Mouse (Mus musculus) urinary bladder, postnatal 4 days (tissue): ENCODE results near the gene Socs2.

Experiments used
- DNase-seq, 2 experiments: peaks; one replicate each; pipeline ENCODE4 v3.0.0; 2021 to 2022; ENCODE audit warnings: low spot score in 2 of 2

The Socs2 gene

DNA sequence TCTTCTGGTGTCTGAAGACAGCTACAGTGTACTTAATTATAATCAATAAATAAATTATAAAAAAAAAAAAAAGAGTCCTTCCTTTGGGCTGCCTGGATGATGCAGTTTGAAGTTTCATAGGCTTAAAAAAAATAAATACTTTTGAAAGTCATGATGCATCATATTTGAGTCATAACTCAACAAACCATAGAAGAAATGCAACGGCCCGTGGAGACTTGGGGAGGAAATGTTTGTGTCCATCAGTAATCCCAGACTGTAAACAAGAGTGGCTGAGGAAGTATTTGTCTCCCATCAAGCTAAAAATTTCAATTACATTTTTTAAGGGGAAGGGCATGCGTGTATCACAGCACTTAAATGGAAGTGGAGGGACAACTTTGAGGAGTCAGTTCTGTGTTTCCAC lies 69.2 kb downstream of the Socs2 start:
- DNase-seq = no peak

- DNase-seq = no peak
These were observed 74.0 kb downstream of the Socs2 start for GRCm38 (mm10) chr10:95342833-95343590.

DNA sequence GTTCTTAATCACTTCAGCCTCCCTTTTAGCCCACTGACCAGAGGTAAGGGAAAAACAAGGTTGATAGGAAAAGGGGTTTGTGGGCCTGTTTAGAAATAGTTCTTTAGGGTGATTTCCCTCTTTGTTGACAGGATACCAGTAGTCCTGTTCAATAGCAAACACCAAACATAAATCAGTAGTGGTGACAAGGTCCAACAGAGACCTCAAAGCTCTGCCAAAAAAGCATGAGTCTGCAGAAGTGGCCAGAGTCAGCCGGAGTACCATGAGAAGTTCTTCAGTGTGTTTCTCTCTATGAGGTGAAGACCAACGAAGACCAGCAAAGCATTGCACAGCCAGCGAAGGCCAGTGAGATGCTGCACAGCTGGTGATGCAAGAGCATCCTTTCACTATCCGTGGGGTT lies 76.3 kb downstream of the Socs2 start:
- DNase-seq = no peak

DNA sequence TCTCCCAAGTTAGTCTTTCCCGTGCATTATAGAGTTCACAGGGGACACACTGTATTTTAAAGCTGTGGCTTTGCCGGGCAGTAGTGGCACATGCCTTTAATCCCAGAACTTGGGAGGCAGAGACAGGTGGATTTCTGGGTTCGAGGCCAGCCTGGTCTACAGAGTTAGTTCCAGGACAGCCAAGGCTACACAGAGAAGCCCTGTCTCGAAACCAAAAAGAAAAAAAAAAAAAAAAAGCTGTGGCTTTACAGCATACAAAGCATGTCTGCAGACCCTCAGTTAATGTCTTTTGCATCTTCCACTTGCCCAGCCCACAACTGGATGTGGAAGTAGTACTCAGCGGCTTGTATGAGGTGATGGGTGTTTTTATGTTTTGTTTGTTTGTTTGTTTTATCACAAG lies 79.4 kb downstream of the Socs2 start:
- DNase-seq = no peak

DNA sequence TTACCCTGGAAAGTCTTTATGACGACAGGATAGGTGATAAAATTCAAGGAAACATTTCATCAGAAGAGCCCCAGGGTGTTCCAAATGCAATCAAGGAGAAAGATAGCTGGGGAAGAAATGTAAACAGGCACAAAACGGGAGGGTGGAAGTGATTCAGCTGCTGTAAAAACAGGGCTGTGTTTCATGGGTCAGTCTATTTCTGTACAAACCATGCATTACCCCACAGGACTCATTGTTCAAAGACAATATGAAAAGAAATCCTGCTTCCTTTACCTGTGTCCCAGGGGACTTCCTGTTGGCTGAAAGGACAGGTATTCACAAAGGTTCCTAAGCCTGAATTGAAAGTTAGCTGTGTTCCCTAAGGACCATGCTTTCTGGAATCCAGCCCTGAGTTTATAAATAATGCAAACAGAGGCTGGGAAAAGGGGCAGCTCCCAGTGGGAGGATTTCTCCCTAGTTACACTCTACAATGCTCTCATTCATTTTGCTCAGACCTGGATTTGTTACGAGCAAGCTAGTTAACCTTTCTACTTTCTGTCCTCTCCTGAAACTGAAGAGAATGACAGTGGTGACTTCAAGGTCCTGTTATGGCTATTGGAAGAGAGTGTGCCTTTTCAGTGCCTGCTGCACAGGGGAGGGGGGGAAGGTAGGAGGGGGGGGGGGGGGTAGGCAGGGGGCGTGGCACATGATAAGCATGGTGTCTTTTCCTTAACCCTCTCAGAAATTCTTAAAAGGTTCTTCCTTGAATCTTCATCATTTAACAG lies 80.0 kb downstream of the Socs2 start:
- DNase-seq = no peak
